Mouse (Mus musculus) heart, postnatal 10 days (tissue): Measurements from ENCODE around the gene Lpcat1. TPM values are rescaled to one million over a fixed set of nuclear protein-coding genes. Genes with fewer than 3 reads are reported as not detected.

Source experiments
- DNase-seq, 2 experiments: peaks; one replicate each; pipeline ENCODE4 v3.0.0; 2021
- intact Hi-C: fragments of 180-260 bp; cut with DNase I; formaldehyde crosslinking; loops from one replicate; pipeline ENCODE4 v1.15.1; 2025
- total RNA-seq, 2 experiments: library from RNA; stranded (reverse); gene quantifications; 2 replicates each; pipeline ENCODE4 v1.2.3; 2021

The Lpcat1 gene
- total RNA-seq, 2 experiments from 2014 or later: 10.7 to 13.0 TPM

DNA sequence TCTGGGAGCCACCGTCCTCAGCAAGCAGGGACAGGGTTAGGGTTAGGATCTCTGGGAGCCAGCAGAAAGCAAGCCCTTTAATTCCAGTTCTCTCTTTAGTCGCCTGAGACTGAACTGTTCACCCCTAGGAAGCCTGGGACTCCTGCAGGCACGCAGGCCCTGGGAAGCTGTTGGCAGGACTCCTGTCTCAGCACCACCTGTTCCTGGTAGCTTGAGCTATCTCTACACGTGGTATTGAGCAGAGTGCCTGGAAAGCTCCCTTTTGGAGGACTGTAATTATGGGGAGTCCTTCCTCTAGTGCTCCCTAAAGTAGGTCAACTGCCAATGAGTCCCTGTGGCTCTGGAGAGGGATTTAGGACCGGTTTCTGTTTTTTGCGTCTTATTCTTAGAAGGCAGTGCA is 7.2 kb downstream of the Lpcat1 start:
- no peak for DNase-seq
- intact Hi-C loops: no loop called here

DNA sequence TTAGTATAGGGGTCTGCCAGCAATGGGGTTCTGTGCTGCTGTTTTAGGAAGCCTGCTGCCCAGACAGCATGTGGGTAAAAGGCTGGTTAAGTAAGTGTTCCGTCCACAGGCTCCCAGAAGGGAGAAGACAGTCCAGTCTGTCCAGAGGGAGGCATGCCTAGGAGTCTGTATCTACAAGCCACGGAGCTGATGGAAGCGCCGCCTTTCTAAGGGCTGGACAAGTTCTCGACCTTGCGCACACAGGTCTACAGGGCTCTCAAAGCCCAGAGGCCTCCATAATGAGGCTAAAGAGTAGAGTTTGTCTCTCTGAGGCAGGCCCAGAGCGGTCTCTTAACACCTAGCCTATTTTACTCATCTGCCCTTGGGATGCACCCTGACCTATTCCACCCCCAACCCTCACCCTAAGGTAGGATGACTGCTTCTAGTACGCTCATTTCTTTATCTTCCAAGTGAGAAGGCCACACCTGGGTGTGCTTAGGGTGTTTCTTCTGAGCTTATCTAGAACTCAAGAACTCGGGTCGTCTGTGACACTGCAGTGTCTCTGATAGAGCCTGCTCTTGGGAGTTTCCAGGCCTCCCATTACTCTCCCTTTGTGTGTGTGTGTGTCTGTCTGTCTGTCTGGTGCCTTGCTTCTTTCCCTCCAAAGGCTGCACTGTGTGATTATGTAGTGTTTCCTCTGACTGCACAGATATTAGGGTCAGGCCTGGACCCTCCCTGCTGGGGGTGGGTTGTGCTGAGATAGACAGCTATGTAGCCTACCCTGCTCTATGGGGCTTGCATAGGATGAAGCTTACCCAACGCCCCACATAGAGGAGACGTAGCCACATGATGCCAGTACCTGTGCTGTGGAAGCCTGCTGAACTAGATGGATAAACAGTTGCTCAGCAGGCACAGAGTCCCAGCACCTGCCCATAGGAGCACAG is 8.3 kb downstream of the Lpcat1 start:
- intact Hi-C loops: no loop called here

DNA sequence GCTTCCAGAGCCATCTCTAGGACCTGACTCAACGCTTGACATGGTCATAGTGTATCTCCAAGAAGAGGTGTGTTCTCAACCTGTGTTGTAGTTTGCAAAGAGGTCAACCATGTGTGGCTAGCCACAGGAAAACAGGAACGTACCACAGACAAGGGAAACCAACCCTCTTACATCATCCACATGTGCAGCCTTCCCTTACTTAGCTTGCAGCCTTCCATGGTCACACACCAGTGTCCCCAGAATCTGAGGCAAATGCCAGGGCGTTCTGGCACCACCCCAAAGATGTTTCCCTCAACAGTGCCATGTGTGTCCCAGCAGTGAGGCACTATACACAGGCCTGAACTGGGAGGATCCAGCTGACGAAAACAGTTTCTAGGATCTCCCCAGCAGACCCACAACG is 9.3 kb downstream of the Lpcat1 start:
- intact Hi-C loops: no loop called here
- no peak for DNase-seq

More for the DNA sequence above, 8.3 kb downstream of the Lpcat1 start:
- DNase-seq: no peak

DNA sequence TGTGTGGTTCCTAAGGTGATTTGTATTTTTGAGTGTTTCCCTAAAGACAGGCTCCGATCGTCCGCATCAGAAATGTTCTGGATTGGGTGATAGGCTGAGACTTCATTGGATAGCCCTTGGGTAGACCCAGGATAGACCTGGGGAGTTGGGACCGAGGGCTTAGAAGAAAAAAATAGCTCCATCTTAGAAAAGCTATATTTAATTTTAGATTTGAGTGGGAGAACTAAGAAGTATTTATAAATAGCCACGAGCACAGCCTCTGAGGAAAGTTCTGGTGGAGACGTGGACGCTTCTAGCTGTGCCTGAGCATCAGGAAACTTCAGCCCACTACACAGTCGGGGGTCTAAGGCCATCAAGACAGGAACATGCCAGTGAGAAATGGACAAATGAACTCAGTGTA is 9.8 kb downstream of the Lpcat1 start:
- intact Hi-C loops: no loop called here
- no peak for DNase-seq

DNA sequence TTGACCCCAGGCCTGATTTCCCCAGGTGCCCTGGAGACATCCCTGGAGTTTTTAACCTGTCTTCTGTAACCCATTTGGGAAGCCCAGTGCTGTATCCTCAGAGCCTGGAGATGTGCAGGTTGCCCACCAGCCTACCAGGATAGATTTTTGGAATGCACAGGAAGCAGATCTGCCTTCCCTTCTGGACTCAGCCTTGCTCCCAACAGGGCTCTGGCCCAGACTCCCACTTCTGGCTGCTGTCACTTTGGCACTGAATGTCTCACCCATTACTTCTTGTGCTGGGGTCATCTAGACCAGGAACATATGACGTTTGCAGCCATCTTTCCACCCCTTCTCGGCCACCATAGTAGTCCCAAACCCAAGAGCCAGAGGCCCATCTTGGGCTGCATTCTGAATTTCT is 10.8 kb downstream of the Lpcat1 start:
- intact Hi-C loops: no loop called here
- DNase-seq: no peak

GRCm38 (mm10) chr13:73482476-73482875 is 15.5 kb downstream of the Lpcat1 start:
- intact Hi-C loops: no loop called here
- DNase-seq: no peak

GRCm38 (mm10) chr13:73483331-73483730 is 16.3 kb downstream of the Lpcat1 start:
- intact Hi-C loops: no loop called here
- DNase-seq: no peak

DNA sequence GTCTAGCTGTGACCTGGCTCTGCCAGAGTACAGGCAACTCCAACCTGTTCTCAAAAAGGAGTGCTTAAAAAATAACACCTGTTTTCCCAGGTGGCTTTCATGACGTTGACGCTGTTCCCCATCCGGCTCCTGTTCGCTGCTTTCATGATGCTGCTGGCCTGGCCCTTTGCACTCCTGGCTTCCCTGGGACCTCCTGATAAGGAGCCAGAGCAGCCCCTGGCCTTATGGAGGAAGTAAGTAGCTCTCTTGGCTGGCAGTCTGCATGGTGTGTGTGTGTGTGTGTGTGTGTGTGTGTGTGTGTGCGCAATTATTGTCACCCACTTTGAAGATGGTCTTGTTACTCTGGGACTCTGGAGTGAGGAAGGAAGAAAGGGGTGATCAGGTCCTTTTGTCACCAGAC is 17.2 kb downstream of the Lpcat1 start:
- DNase-seq: no peak
- intact Hi-C loops: no loop called here

- intact Hi-C loops: no loop called here
- DNase-seq: no peak
Measured at GRCm38 (mm10) chr13:73488105-73488504, 21.1 kb downstream of the Lpcat1 start.

DNA sequence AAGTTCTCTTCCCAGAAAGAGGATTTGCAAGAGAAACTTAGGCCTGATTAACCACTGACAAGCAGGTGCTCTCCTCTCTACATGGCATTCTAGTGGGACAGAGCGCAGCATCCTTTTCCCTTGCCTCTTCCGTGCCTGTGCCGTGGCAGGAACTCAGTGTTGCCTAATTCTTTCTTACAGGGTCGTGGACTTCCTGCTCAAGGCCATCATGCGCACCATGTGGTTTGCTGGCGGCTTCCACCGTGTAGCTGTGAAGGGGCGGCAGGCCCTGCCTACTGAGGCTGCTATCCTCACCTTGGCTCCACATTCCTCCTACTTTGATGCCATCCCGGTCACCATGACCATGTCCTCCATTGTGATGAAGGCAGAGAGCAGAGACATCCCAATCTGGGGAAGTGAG is 21.7 kb downstream of the Lpcat1 start:
- DNase-seq: no peak
- intact Hi-C loops: no loop called here

DNA sequence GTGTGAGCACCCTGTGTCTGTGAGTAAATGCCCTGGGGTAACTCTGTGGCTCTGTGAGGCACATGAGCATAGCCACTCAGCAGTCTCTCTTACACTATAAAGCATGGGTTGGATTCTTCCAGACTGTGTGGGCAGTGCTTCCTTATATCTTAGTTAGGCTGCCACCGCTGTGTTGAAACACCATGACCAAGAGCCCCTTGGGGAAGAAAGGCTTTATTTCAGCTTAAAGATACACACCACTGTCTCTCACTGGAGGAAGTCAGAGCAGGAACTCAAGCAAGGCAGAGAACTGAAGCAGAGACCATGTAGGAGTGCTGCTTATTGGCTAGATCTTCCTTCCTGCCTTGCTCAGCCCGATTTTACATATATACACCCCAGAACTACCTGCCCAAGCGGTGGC is 23.0 kb downstream of the Lpcat1 start:
- intact Hi-C loops: no loop called here
- DNase-seq: no peak

- intact Hi-C loops: no loop called here
Measured at GRCm38 (mm10) chr13:73490564-73491170, 23.7 kb downstream of the Lpcat1 start.

DNA sequence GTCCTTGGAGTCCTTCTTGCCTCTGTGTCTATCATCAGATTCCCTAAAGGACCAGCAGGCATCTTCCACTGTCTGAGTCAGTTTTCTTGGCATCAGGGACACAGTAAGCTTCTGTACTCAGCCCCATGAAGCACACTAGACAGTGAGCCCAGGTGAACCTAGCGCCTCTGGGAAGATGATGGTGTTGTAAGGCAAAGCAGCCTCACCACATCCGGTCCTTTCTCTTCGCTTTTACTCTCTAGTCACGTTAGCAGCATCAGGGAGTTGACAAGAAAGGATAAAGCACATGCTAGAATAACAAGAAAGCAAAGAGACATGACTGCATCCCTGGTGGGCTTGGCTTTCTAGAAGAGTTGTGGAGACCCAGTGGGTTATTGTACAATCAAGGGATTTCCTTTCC is 26.2 kb downstream of the Lpcat1 start:
- intact Hi-C loops: no loop called here
- DNase-seq: no peak

More at GRCm38 (mm10) chr13:73490564-73491170, 23.7 kb downstream of the Lpcat1 start:
- DNase-seq: no peak

GRCm38 (mm10) chr13:73494528-73494927 is 27.5 kb downstream of the Lpcat1 start:
- intact Hi-C loops: no loop called here
- no peak for DNase-seq

- intact Hi-C loops: no loop called here
Measured at GRCm38 (mm10) chr13:73496137-73496536, 29.1 kb downstream of the Lpcat1 start.

DNA sequence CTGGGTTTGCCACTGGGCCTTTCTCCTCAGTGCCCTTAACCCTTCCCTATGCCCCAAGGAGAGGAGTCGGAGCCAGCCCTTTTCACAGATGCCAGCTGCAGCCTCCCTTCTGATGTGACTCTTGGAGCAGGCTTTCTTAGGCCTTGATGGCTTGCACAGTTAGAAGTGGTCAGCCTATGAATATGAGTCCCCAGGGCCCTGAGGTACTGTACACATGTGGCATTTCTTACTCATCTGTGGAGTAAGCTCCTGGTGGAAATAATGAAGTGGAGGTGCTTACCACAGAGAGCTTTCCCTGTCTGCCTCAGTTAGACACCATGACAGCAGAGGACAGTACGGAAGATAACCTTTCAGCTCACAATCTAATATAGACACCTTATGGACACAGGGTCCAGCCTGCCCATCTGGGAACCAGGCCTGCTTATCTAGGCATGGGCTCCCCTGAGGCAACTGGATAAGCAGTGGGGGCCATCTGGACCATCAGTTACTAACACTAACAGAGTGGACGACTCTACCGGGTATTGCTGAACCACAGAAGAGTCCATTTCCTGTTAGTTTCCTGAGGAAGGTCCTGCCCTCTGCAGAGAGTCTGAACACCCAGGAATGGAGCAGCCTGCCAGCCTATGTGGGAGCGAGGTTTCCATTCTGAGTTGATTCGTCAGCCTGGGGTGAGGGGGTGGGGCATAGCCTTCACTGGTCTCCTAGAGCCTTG is 33.1 kb downstream of the Lpcat1 start:
- intact Hi-C loops: no loop called here

More at GRCm38 (mm10) chr13:73496137-73496536, 29.1 kb downstream of the Lpcat1 start:
- DNase-seq: no peak

GRCm38 (mm10) chr13:73502719-73503118 is 35.7 kb downstream of the Lpcat1 start:
- DNase-seq: peak in 1 of 2 experiments; percentile 41
- intact Hi-C loops: no loop called here

More for the DNA sequence above, 33.1 kb downstream of the Lpcat1 start:
- DNase-seq: no peak

DNA sequence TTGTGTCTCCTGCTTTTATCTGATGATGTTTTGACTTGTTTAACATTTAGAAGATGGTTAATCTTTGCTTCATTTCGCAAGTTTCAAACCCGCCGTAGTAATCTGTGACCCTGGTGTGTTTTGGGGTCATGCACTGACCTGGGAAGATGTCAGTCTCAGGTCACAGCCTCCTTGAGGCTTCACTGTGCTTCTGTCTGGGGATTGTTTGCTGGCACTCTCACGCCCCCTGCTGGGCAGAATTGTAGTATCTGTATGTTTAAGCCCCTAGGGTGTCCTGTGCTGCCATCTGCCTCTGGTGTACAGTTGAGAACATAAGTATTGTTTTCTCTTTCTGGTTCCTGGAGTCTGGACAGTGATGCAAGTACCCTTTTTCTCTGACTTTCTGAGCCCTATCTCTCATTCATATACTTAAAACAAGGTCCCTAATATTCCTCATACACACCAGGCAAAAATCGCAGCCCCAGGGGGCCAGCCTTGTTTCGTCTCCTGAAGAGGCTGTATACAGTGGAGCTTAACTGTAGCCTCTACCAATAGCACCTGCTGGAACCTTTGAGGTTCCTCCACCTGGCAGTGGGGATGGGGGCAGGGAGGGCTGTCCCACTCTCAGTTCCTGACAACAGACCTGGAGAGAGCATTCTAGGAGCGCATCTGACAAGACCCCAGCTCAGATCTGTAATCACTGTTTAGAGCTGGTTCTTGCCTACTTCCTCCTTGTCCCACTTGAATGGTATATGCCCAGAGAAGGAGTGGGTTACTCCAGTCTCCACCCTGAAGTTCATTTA is 38.9 kb downstream of the Lpcat1 start:
- intact Hi-C loops: loop anchor here (1.0 kb wide), 1 partner anchor 80 kb away; no protein-coding TSS in a partner anchor

GRCm38 (mm10) chr13:73508817-73509550 is 42.0 kb downstream of the Lpcat1 start:
- DNase-seq: peak in 1 of 2 experiments; percentile 10
- intact Hi-C loops: no loop called here

More for the DNA sequence above, 38.9 kb downstream of the Lpcat1 start:
- DNase-seq: peak; percentile 81 to 88

- DNase-seq: no peak
- intact Hi-C loops: loop anchor here (5.0 kb wide), 1 partner anchor 397 kb away; no protein-coding TSS in a partner anchor
Measured at GRCm38 (mm10) chr13:73509869-73510268, 42.9 kb downstream of the Lpcat1 start.
